Mouse (Mus musculus): Measurements from ENCODE around the gene Lima1. TPM values are rescaled to one million over a fixed set of nuclear protein-coding genes. Genes with fewer than 3 reads are reported as not detected.

The Lima1 gene
- polyA plus RNA-seq, 1 experiment = 0.01 TPM

DNA sequence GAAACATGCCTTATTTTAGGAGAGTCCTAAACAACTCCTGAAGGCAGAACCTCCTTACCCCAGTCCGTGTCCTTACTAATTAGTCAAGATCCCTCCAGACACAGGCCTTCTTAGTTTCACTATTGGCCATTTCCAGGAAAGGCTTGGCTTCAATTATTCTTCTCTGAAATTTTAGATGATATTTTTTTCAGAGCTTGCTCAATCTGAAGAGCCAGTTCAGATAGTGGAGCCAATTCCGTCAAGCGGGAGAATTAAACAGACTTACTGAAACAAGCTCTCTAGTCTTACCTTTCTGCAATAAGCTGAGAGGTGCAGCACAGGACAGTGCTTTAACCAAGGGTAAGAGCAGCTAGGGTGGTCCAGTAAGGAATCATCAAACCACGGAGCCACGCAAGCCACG is 11.9 kb downstream of the Lima1 start:
- H3K4me1 ChIP-seq (ENCODE audit: control insufficient read depth) = no peaks in the 10 kb centered on the region
- H3K9me3 ChIP-seq (ENCODE audit: control insufficient read depth, low read length) = no peaks in the 10 kb centered on the region
- H3K4me3 ChIP-seq (replicated peaks) = no peak overlapping the region
- H3K36me3 ChIP-seq (ENCODE audit: control insufficient read depth) = no peaks in the 10 kb centered on the region; the same call in 1 of the 2 replicates
- no peak for TF ChIP-seq TAL1 (IDR thresholded peaks at IDR 0.05; ENCODE audit: low read length)
- TF ChIP-seq GATA1 (IDR thresholded peaks at IDR 0.05; ENCODE audit: low read length) = no peak
- H3K27me3 ChIP-seq (ENCODE audit: control insufficient read depth) = peaks cover 21% of the 10 kb centered on the region

DNA sequence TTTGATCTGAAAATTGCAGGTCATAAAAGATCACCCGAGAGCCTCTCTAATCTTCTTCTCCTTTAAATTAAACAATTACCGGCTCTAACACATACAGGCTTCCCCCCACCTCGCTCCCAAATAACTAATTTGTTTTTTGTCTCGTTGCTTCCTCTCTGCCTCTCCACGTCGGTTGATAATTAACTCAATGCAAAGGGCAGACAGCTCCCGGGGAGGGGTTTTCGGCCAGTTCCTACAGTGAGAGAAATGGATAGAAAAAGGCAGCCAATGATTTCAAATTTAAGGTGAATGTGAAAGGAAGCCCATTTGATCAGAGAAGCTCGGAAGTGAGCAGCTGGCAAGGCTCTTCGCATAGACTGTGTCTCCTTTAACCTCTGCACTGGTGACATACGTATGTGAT is 12.8 kb downstream of the Lima1 start:
- H3K4me3 ChIP-seq (replicated peaks) = no peak overlapping the region
- no peaks in the 10 kb centered on the region for H3K4me1 ChIP-seq (ENCODE audit: control insufficient read depth)
- no peaks in the 10 kb centered on the region for H3K9me3 ChIP-seq (ENCODE audit: control insufficient read depth, low read length)
- TF ChIP-seq TAL1 (IDR thresholded peaks at IDR 0.05; ENCODE audit: low read length) (no peak), GATA1 (IDR thresholded peaks at IDR 0.05; ENCODE audit: low read length) (no peak)
- peaks cover 19% of the 10 kb centered on the region for H3K27me3 ChIP-seq (ENCODE audit: control insufficient read depth)
- H3K36me3 ChIP-seq (ENCODE audit: control insufficient read depth) = no peaks in the 10 kb centered on the region; the same call in 1 of the 2 replicates

DNA sequence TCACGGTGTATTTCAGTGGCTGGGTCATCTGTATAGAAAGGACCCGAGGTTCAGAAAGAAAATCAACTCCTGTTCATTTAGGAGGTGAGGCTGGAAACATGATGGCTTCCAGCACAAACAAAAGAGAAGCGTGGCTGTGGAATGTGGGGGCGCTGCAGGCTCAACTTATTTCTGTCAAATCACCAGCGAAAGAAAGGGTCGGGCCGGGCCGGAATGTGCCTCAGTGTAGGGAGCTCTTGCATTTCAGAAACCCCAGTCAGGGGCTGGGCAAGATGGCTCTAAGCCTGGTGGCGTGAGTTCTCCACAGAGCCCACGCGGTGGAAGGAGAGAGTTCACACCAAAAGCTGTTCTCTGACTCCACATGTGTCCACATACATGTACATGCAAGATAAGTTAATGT is 13.3 kb downstream of the Lima1 start:
- H3K27me3 ChIP-seq (ENCODE audit: control insufficient read depth) = peaks cover 16% of the 10 kb centered on the region
- no peaks in the 10 kb centered on the region for H3K9me3 ChIP-seq (ENCODE audit: control insufficient read depth, low read length)
- no peaks in the 10 kb centered on the region; the same call in 1 of the 2 replicates for H3K36me3 ChIP-seq (ENCODE audit: control insufficient read depth)
- no peak for TF ChIP-seq GATA1 (IDR thresholded peaks at IDR 0.05; ENCODE audit: low read length)
- TF ChIP-seq TAL1 (IDR thresholded peaks at IDR 0.05; ENCODE audit: low read length) = no peak
- no peaks in the 10 kb centered on the region for H3K4me1 ChIP-seq (ENCODE audit: control insufficient read depth)
- H3K4me3 ChIP-seq (replicated peaks) = no peak overlapping the region

DNA sequence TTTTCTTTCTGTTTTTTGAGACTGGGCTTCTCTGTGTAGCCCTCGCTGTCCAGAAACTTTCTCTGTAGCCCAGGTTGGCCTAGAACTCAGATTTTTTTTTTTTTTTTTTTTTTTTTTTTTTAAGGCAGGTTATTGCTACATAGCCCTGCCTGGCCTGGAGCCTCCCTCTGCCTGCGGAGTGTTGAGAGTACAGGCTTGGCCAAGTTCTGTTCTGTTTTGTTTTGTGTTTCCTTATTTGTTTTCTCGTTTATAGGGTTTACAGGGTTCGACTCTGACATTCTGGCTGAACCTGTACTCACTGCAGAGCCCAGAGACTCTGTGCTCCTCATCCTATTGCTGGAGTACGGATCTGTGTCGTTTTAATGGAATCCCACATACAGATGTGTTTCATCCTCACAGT is 13.7 kb downstream of the Lima1 start:
- TF ChIP-seq GATA1 (IDR thresholded peaks at IDR 0.05; ENCODE audit: low read length) = no peak
- no peak for TF ChIP-seq TAL1 (IDR thresholded peaks at IDR 0.05; ENCODE audit: low read length)
- no peaks in the 10 kb centered on the region for H3K9me3 ChIP-seq (ENCODE audit: control insufficient read depth, low read length)
- peaks cover 12% of the 10 kb centered on the region for H3K27me3 ChIP-seq (ENCODE audit: control insufficient read depth)

DNA sequence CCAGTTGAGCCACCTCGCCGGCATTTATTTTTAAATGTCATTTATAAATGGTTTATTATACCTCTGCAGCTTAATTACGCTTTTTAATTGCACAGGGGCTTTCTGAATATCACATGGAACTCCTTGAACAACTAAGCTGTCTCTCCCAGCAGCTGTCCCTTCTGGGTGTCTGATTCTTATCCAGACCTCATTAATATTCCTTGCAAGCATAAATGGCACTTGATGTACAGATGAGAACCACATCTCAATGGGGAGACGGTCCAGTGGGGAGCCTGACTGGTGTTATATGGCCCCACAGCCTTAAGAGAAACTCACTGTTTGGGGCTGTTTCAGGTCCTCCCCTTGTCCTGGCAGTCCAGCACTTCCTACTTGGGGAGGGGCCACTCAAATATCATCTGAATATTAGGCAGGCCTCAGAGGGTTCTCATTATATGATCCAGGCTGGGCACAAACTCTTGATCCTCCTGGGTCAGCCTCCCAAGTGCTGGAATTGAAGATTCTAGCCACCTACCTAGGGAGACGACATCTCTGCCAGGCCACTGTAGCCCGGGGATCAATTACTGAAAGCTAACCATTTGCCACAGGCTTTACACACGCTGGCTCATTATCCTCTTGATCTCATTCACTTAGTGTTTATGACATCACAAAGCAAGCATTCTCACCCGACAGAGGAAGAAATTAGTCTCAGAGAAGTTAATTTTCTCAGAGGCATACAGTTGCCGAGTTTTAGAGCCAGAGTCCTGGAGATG is 15.4 kb downstream of the Lima1 start:
- H3K36me3 ChIP-seq (ENCODE audit: control insufficient read depth) = no peaks in the 10 kb centered on the region; the same call in 1 of the 2 replicates
- no peak overlapping the region for H3K4me3 ChIP-seq (replicated peaks)
- H3K9me3 ChIP-seq (ENCODE audit: control insufficient read depth, low read length) = no peaks in the 10 kb centered on the region
- TF ChIP-seq GATA1 (IDR thresholded peaks at IDR 0.05; ENCODE audit: low read length) = no peak
- no peaks in the 10 kb centered on the region for H3K4me1 ChIP-seq (ENCODE audit: control insufficient read depth)
- peaks cover 3% of the 10 kb centered on the region for H3K27me3 ChIP-seq (ENCODE audit: control insufficient read depth)

More for the DNA sequence above, 13.7 kb downstream of the Lima1 start:
- H3K4me3 ChIP-seq (replicated peaks) = no peak overlapping the region
- H3K36me3 ChIP-seq (ENCODE audit: control insufficient read depth) = no peaks in the 10 kb centered on the region; the same call in 1 of the 2 replicates
- no peaks in the 10 kb centered on the region for H3K4me1 ChIP-seq (ENCODE audit: control insufficient read depth)

DNA sequence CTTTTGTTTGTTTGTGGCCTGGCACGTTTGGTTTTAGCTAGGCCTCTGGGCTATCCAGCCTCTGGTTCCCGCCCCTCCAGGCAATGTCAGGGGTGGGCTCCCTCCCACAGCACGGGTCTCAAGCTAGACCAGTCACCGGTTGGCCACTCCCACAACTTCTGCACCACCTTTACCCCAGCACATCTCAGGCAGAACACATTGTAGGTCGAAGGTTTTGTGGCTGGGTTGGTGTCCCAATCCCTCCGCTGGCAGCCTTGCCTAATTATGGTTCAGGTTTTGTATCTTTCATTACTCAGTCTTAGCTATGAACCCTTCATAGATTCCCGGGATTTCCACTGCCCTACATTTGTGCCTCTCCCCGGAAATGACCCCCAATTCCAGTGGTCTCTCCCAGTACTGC is 17.8 kb downstream of the Lima1 start:
- TF ChIP-seq GATA1 (IDR thresholded peaks at IDR 0.05; ENCODE audit: low read length) = no peak
- no peak for TF ChIP-seq TAL1 (IDR thresholded peaks at IDR 0.05; ENCODE audit: low read length)
- Histone ChIP-seq H3K9me3 (ENCODE audit: control insufficient read depth, low read length) (no peaks in the 10 kb centered on the region), H3K27me3 (ENCODE audit: control insufficient read depth) (no peaks in the 10 kb centered on the region), H3K4me3 (replicated peaks) (no peak overlapping the region), H3K4me1 (ENCODE audit: control insufficient read depth) (no peaks in the 10 kb centered on the region), H3K36me3 (ENCODE audit: control insufficient read depth) (no peaks in the 10 kb centered on the region)

DNA sequence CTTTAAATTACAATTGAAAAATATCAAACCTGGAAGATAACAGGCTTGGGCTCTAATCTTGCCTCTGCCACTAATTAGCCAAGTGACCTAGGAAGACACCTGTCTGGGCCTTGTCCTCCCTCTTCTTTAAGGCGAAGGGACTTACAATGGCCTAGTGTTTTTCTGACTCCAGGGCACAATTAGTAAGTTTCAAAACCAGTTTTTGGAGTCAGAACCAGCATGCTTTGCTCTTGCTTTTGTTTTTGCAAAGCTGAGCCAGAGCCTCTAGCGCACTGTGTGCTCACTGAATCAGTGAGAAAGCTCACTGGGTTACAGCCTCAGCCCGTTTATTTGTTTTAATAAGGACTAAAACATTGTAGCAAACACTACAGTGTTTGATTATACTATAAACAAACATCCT is 20.1 kb downstream of the Lima1 start:
- H3K27me3 ChIP-seq (ENCODE audit: control insufficient read depth) = no peaks in the 10 kb centered on the region
- TF ChIP-seq GATA1 (IDR thresholded peaks at IDR 0.05; ENCODE audit: low read length) (no peak), TAL1 (IDR thresholded peaks at IDR 0.05; ENCODE audit: low read length) (no peak)
- no peaks in the 10 kb centered on the region for H3K9me3 ChIP-seq (ENCODE audit: control insufficient read depth, low read length)
- no peaks in the 10 kb centered on the region for H3K4me1 ChIP-seq (ENCODE audit: control insufficient read depth)
- no peak overlapping the region for H3K4me3 ChIP-seq (replicated peaks)
- H3K36me3 ChIP-seq (ENCODE audit: control insufficient read depth) = no peaks in the 10 kb centered on the region

DNA sequence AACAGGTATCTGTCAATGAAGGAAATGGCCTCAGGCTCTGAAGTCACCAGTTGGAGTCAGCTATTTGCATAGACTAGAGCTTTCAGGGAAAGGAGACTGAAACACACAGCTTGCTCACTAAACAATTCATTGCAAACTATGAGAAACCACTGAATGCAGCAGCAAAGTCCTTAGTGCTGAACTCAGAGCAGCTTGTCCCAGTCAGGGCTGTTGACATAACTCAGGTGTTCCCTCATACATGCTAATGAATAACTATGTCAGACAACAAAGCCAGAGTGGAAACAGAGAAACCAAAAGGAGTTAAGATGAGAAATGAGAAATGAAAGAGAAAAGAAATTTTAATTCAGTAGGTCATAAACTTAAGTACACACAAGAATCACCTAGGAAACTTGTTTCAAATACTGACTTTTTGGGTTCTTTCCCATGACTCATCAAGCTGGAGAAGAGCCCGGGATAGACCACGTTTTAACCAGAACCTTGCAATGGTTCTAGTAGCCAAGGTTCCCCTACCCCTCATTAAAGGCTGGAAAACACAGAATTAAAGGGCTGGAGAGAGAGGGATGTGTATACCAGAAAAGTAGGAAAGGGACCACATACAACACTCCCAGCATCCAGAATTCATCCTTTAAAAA is 22.5 kb downstream of the Lima1 start:
- Histone ChIP-seq H3K4me3 (replicated peaks) (no peak overlapping the region), H3K4me1 (ENCODE audit: control insufficient read depth) (no peaks in the 10 kb centered on the region), H3K9me3 (ENCODE audit: control insufficient read depth, low read length) (no peaks in the 10 kb centered on the region), H3K36me3 (ENCODE audit: control insufficient read depth) (no peaks in the 10 kb centered on the region; the same call in 1 of the 2 replicates), H3K27me3 (ENCODE audit: control insufficient read depth) (no peaks in the 10 kb centered on the region)
- TF ChIP-seq GATA1 (IDR thresholded peaks at IDR 0.05; ENCODE audit: low read length) = no peak

DNA sequence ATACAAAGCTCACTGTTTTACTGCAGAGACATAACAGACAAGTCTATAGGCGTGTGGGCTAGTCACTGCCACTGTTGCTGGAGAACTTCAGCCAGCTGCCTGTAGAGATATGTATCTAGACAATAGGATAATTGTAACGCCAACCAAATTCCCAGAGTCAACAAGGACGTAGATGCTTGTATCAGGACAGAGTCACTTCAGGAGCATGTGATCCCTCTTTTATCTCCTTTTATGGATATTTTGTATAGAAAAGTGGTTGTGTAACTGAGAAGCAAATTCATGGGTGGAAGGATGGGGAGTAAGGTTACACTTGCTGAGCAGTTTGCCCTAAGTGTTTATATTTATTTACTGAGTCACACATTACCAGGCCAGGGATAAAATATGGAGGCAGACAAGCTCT is 25.0 kb downstream of the Lima1 start:
- H3K36me3 ChIP-seq (ENCODE audit: control insufficient read depth) = no peaks in the 10 kb centered on the region; the same call in 1 of the 2 replicates
- no peaks in the 10 kb centered on the region for H3K9me3 ChIP-seq (ENCODE audit: control insufficient read depth, low read length)
- no peak overlapping the region for H3K4me3 ChIP-seq (replicated peaks)
- H3K4me1 ChIP-seq (ENCODE audit: control insufficient read depth) = no peaks in the 10 kb centered on the region
- H3K27me3 ChIP-seq (ENCODE audit: control insufficient read depth) = peaks cover 10% of the 10 kb centered on the region
- TF ChIP-seq GATA1 (IDR thresholded peaks at IDR 0.05; ENCODE audit: low read length) (no peak), TAL1 (IDR thresholded peaks at IDR 0.05; ENCODE audit: low read length) (no peak)

All from erythroblast, embryonic 14.5 days (primary cell).